Mouse (Mus musculus) E14TG2a.4 (cell line): ENCODE measurements around the gene Odf3b.

ENCODE experiments used
- CTCF ChIP-seq: conservative IDR thresholded peaks from 2 replicates; pipeline ENCODE4 v1.5.1; 2014; ENCODE audit warnings: low read length
- NANOG ChIP-seq: IDR thresholded peaks from 2 replicates; pipeline ENCODE4 v1.6.1; 2014; ENCODE audit warnings: borderline replicate concordance, low read length, mixed read lengths
- POU5F1 ChIP-seq: IDR thresholded peaks from 2 replicates; pipeline ENCODE4 v1.6.1; 2014; ENCODE audit warnings: low read length, borderline replicate concordance

GRCm38 (mm10) chr15:89374340-89374739, 4.7 kb downstream of the Odf3b start:
- no peak for TF ChIP-seq CTCF
- no peak for TF ChIP-seq POU5F1
- TF ChIP-seq NANOG = no peak
